Mouse (Mus musculus): ENCODE measurements around the gene Foxk1. TPM values are rescaled to one million over a fixed set of nuclear protein-coding genes. Genes with fewer than 3 reads are reported as not detected.

Gene Foxk1
- total RNA-seq, 2 experiments from 2014 or later, result 38.7 to 40.5 TPM

- DNase-seq (ENCODE audit: low spot score in 2 of 2), result no peak
- intact Hi-C loops (cut with DNase I), result no loop called here
Observed at GRCm38 (mm10) chr5:142415401-142415800, 14.1 kb downstream of the Foxk1 start.

GRCm38 (mm10) chr5:142416070-142416775 lies 14.9 kb downstream of the Foxk1 start:
- peak in 1 of 2 experiments; percentile 68 for DNase-seq (ENCODE audit: low spot score in 2 of 2)
- intact Hi-C loops (cut with DNase I), result no loop called here

GRCm38 (mm10) chr5:142417104-142417503 lies 15.8 kb downstream of the Foxk1 start:
- no peak for DNase-seq (ENCODE audit: low spot score in 2 of 2)
- intact Hi-C loops (cut with DNase I), result no loop called here

GRCm38 (mm10) chr5:142417876-142418275 lies 16.6 kb downstream of the Foxk1 start:
- intact Hi-C loops (cut with DNase I), result no loop called here
- DNase-seq (ENCODE audit: low spot score in 2 of 2), result no peak

GRCm38 (mm10) chr5:142418419-142418818 lies 17.1 kb downstream of the Foxk1 start:
- intact Hi-C loops (cut with DNase I), result no loop called here
- no peak for DNase-seq (ENCODE audit: low spot score in 2 of 2)

GRCm38 (mm10) chr5:142420317-142420716 lies 19.0 kb downstream of the Foxk1 start:
- DNase-seq (ENCODE audit: low spot score in 2 of 2), result peak in 1 of 2 experiments; percentile 55
- intact Hi-C loops (cut with DNase I), result no loop called here

- no peak for DNase-seq (ENCODE audit: low spot score in 2 of 2)
- intact Hi-C loops (cut with DNase I), result no loop called here
Observed at GRCm38 (mm10) chr5:142420920-142421319, 19.6 kb downstream of the Foxk1 start.

- no peak for DNase-seq (ENCODE audit: low spot score in 2 of 2)
- intact Hi-C loops (cut with DNase I), result no loop called here
Observed at GRCm38 (mm10) chr5:142421886-142422285, 20.6 kb downstream of the Foxk1 start.

- DNase-seq (ENCODE audit: low spot score in 2 of 2), result no peak
- intact Hi-C loops (cut with DNase I), result no loop called here
Observed at GRCm38 (mm10) chr5:142423141-142423540, 21.8 kb downstream of the Foxk1 start.

GRCm38 (mm10) chr5:142423701-142424100 lies 22.4 kb downstream of the Foxk1 start:
- intact Hi-C loops (cut with DNase I), result no loop called here
- DNase-seq (ENCODE audit: low spot score in 2 of 2), result no peak

GRCm38 (mm10) chr5:142424627-142425349 lies 23.5 kb downstream of the Foxk1 start:
- DNase-seq (ENCODE audit: low spot score in 2 of 2), result no peak
- intact Hi-C loops (cut with DNase I), result no loop called here

GRCm38 (mm10) chr5:142426476-142426875 lies 25.2 kb downstream of the Foxk1 start:
- intact Hi-C loops (cut with DNase I), result no loop called here

GRCm38 (mm10) chr5:142427876-142428275 lies 26.6 kb downstream of the Foxk1 start:
- DNase-seq (ENCODE audit: low spot score in 2 of 2), result no peak
- intact Hi-C loops (cut with DNase I), result no loop called here

More at GRCm38 (mm10) chr5:142426476-142426875, 25.2 kb downstream of the Foxk1 start:
- no peak for DNase-seq (ENCODE audit: low spot score in 2 of 2)

GRCm38 (mm10) chr5:142428691-142429090 lies 27.4 kb downstream of the Foxk1 start:
- DNase-seq (ENCODE audit: low spot score in 2 of 2), result no peak
- intact Hi-C loops (cut with DNase I), result no loop called here

GRCm38 (mm10) chr5:142431029-142431428 lies 29.7 kb downstream of the Foxk1 start:
- intact Hi-C loops (cut with DNase I), result no loop called here
- no peak for DNase-seq (ENCODE audit: low spot score in 2 of 2)

- DNase-seq (ENCODE audit: low spot score in 2 of 2), result no peak
- intact Hi-C loops (cut with DNase I), result no loop called here
Observed at GRCm38 (mm10) chr5:142431811-142432434, 30.6 kb downstream of the Foxk1 start.

- intact Hi-C loops (cut with DNase I), result no loop called here
- DNase-seq (ENCODE audit: low spot score in 2 of 2), result no peak
Observed at GRCm38 (mm10) chr5:142432695-142433094, 31.4 kb downstream of the Foxk1 start.

- intact Hi-C loops (cut with DNase I), result no loop called here
- DNase-seq (ENCODE audit: low spot score in 2 of 2), result peak; percentile 71 to 93
Observed at GRCm38 (mm10) chr5:142434052-142434451, 32.8 kb downstream of the Foxk1 start.

GRCm38 (mm10) chr5:142435736-142436135 lies 34.4 kb downstream of the Foxk1 start:
- DNase-seq (ENCODE audit: low spot score in 2 of 2), result no peak
- intact Hi-C loops (cut with DNase I), result no loop called here

- intact Hi-C loops (cut with DNase I), result no loop called here
- peak; percentile 56 to 87 for DNase-seq (ENCODE audit: low spot score in 2 of 2)
Observed at GRCm38 (mm10) chr5:142438380-142438938, 37.2 kb downstream of the Foxk1 start.

All from left cerebral cortex, postnatal 25 days (tissue).